Mouse (Mus musculus): Measurements from ENCODE around the gene Sox6. TPM values are rescaled to one million over a fixed set of nuclear protein-coding genes. Genes with fewer than 3 reads are reported as not detected.

Gene Sox6
- total RNA-seq, 1 experiment = 1.2 TPM

DNA sequence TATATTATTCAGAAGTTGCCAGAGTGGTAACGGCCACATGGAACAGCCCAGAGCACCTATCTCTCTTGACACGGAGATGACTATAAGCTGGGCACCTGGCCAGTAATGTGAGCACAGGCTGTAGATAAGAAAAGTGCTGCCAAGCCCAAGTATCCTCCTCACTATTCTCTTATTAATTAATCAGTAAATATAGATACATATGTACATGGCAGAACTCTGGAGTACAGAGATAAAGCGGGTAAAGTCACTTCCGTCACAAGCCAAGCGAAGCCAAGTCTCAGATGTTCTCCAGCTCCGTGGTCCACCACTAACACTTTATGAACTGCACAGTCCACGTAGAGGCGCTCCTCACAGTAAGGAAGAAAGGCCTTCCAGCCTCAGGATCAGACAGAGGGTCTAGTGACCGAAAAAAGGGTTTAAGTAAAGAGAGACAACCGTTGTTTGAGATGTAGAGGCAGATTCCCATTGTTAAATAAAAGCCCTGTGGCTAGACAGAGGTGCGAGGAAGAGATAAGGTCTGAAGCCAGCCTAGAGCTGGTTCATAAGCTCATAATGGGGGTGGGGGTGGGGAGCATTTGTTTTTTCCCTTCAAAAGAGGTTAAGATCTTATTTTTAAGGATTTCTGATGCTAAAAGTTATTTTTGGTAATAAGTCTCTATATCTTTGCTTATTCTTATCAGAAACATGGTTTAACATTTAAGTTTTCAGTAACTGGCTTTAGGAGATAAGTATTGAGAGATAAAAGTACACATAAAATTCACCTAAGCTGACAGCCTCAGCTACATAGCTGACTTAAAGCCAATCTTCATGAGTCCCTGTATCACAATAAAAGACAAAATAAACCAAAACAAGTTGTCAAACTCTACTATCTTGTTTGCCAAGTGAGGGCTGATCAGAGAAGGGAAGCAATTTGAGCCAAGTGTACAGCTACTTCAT lies 207.4 kb downstream of the Sox6 start:
- TF ChIP-seq ZNF384 (IDR thresholded peaks at IDR 0.05; ENCODE audit: low read depth, low read length) = no peak
- TF ChIP-seq CHD2 (IDR thresholded peaks at IDR 0.05; ENCODE audit: low read depth, low read length) = no peak
- no peak for TF ChIP-seq ZC3H11A (IDR thresholded peaks at IDR 0.05; ENCODE audit: borderline replicate concordance, low read depth, low read length)
- no peak for TF ChIP-seq MAFK (IDR thresholded peaks at IDR 0.05; ENCODE audit: insufficient read depth, low read depth, low read length)
- TF ChIP-seq HCFC1 (IDR thresholded peaks at IDR 0.05; ENCODE audit: borderline replicate concordance, insufficient read depth, low read length) = no peak
- Histone ChIP-seq H3K9ac (ENCODE audit: insufficient read depth, low read depth, low read length, poor library complexity, severe bottlenecking) (no peak overlapping the region), H3K27ac (ENCODE audit: insufficient read depth, low read depth, low read length, poor library complexity, severe bottlenecking) (no peak overlapping the region), H3K36me3 (ENCODE audit: control insufficient read depth, insufficient read depth, low read length, poor library complexity, severe bottlenecking) (no peaks in the 10 kb centered on the region), H3K4me3 (ENCODE audit: insufficient read depth in 1 of 2, low read depth in 1 of 2, low read length in 2 of 2, poor library complexity in 1 of 2, severe bottlenecking in 1 of 2) (no peak overlapping the region), H3K9me3 (ENCODE audit: control insufficient read depth, insufficient read depth, low read depth, low read length) (no peaks in the 10 kb centered on the region), H3K4me1 (ENCODE audit: control insufficient read depth in 2 of 2, insufficient read depth in 2 of 2, low read length in 2 of 2, poor library complexity in 1 of 2) (no peaks in the 10 kb centered on the region; a peak in 1 of 4 replicates)
- in situ Hi-C loops (cut with MboI; ENCODE audit: low sequenced_read_pairs in 2 of 2, unreplicated experiment in 2 of 2) = no loop called here
- DNase-seq (ENCODE audit: low read depth, low spot score) = no peak

DNA sequence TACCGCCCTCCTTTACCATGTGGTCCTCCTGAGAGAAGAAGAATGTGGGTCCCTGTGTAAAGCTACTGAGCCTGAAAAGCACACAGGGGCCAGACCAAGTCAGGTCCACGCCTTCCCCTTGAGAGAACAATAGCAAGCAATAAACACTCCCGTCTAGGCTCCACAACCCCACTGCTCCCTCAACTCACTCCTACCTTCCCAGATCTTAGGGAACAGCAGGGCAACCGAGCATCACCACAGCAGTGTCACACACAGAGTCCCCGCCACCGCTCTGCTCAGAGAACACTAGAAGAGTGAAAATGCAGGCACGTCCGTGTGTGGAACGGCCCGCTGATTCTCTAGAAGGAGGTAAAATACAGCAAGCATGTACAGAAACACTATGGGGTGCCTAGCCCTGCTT lies 208.2 kb downstream of the Sox6 start:
- Histone ChIP-seq H3K36me3 (ENCODE audit: control insufficient read depth, insufficient read depth, low read length, poor library complexity, severe bottlenecking) (no peaks in the 10 kb centered on the region), H3K4me1 (ENCODE audit: control insufficient read depth in 2 of 2, insufficient read depth in 2 of 2, low read length in 2 of 2, poor library complexity in 1 of 2) (no peaks in the 10 kb centered on the region; a peak in 1 of 4 replicates), H3K9ac (ENCODE audit: insufficient read depth, low read depth, low read length, poor library complexity, severe bottlenecking) (no peak overlapping the region), H3K9me3 (ENCODE audit: control insufficient read depth, insufficient read depth, low read depth, low read length) (no peaks in the 10 kb centered on the region), H3K4me3 (ENCODE audit: insufficient read depth in 1 of 2, low read depth in 1 of 2, low read length in 2 of 2, poor library complexity in 1 of 2, severe bottlenecking in 1 of 2) (no peak overlapping the region), H3K27ac (ENCODE audit: insufficient read depth, low read depth, low read length, poor library complexity, severe bottlenecking) (no peak overlapping the region)
- DNase-seq (ENCODE audit: low read depth, low spot score) = no peak
- in situ Hi-C loops (cut with MboI; ENCODE audit: low sequenced_read_pairs in 2 of 2, unreplicated experiment in 2 of 2) = no loop called here
- TF ChIP-seq MAFK (IDR thresholded peaks at IDR 0.05; ENCODE audit: insufficient read depth, low read depth, low read length) (no peak), CHD2 (IDR thresholded peaks at IDR 0.05; ENCODE audit: low read depth, low read length) (no peak), ZC3H11A (IDR thresholded peaks at IDR 0.05; ENCODE audit: borderline replicate concordance, low read depth, low read length) (no peak), ZNF384 (IDR thresholded peaks at IDR 0.05; ENCODE audit: low read depth, low read length) (no peak), HCFC1 (IDR thresholded peaks at IDR 0.05; ENCODE audit: borderline replicate concordance, insufficient read depth, low read length) (no peak)

DNA sequence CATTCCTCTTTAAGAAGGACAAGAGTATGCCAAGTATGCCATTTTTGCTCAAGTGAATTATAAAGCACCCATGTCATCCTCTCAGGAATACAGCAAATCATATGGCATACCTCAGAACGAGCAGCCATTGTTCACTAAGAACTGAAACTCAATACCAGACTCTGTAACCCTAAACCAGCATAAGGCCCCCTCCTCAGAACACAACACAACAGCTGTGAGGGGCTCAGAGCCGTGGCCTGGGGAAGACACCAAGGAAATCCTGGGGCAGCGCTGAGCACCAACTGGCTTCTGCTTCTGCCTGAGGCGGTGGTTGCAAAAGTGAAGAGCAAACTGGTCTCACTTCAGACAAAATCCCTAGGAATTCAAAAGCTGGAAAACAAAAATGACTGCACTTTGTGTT lies 208.8 kb downstream of the Sox6 start:
- H3K4me1 ChIP-seq (ENCODE audit: control insufficient read depth in 2 of 2, insufficient read depth in 2 of 2, low read length in 2 of 2, poor library complexity in 1 of 2) = no peaks in the 10 kb centered on the region; a peak in 1 of 4 replicates
- no peaks in the 10 kb centered on the region for H3K36me3 ChIP-seq (ENCODE audit: control insufficient read depth, insufficient read depth, low read length, poor library complexity, severe bottlenecking)
- H3K4me3 ChIP-seq (ENCODE audit: insufficient read depth in 1 of 2, low read depth in 1 of 2, low read length in 2 of 2, poor library complexity in 1 of 2, severe bottlenecking in 1 of 2) = no peak overlapping the region
- TF ChIP-seq ZC3H11A (IDR thresholded peaks at IDR 0.05; ENCODE audit: borderline replicate concordance, low read depth, low read length) (no peak), HCFC1 (IDR thresholded peaks at IDR 0.05; ENCODE audit: borderline replicate concordance, insufficient read depth, low read length) (no peak), MAFK (IDR thresholded peaks at IDR 0.05; ENCODE audit: insufficient read depth, low read depth, low read length) (no peak), ZNF384 (IDR thresholded peaks at IDR 0.05; ENCODE audit: low read depth, low read length) (no peak), CHD2 (IDR thresholded peaks at IDR 0.05; ENCODE audit: low read depth, low read length) (no peak)
- no peaks in the 10 kb centered on the region for H3K9me3 ChIP-seq (ENCODE audit: control insufficient read depth, insufficient read depth, low read depth, low read length)
- in situ Hi-C loops (cut with MboI; ENCODE audit: low sequenced_read_pairs in 2 of 2, unreplicated experiment in 2 of 2) = no loop called here
- H3K9ac ChIP-seq (ENCODE audit: insufficient read depth, low read depth, low read length, poor library complexity, severe bottlenecking) = no peak overlapping the region
- H3K27ac ChIP-seq (ENCODE audit: insufficient read depth, low read depth, low read length, poor library complexity, severe bottlenecking) = no peak overlapping the region
- DNase-seq (ENCODE audit: low read depth, low spot score) = no peak

DNA sequence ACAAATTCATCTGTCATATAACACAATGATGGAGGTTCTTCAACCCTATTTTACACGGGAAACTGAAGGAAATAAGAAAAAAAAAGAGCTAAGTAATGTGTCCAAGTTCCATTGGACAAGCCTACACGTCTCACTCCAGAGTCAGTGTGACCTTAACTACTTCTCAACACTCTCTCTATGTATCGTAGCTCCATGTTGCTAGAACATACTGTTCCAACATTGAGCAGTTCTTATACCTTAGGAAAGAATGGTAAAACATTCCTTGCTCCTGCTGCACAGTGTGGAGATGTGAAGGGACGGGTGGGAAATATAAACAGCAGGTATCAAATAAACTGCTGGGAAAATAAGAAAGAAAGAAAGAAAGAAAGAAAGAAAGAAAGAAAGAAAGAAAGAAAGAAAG lies 209.3 kb downstream of the Sox6 start:
- Histone ChIP-seq H3K4me1 (ENCODE audit: control insufficient read depth in 2 of 2, insufficient read depth in 2 of 2, low read length in 2 of 2, poor library complexity in 1 of 2) (no peaks in the 10 kb centered on the region; a peak in 1 of 4 replicates), H3K36me3 (ENCODE audit: control insufficient read depth, insufficient read depth, low read length, poor library complexity, severe bottlenecking) (no peaks in the 10 kb centered on the region), H3K4me3 (ENCODE audit: insufficient read depth in 1 of 2, low read depth in 1 of 2, low read length in 2 of 2, poor library complexity in 1 of 2, severe bottlenecking in 1 of 2) (no peak overlapping the region), H3K9ac (ENCODE audit: insufficient read depth, low read depth, low read length, poor library complexity, severe bottlenecking) (no peak overlapping the region), H3K27ac (ENCODE audit: insufficient read depth, low read depth, low read length, poor library complexity, severe bottlenecking) (no peak overlapping the region), H3K9me3 (ENCODE audit: control insufficient read depth, insufficient read depth, low read depth, low read length) (no peaks in the 10 kb centered on the region)
- TF ChIP-seq CHD2 (IDR thresholded peaks at IDR 0.05; ENCODE audit: low read depth, low read length) (no peak), ZC3H11A (IDR thresholded peaks at IDR 0.05; ENCODE audit: borderline replicate concordance, low read depth, low read length) (no peak), ZNF384 (IDR thresholded peaks at IDR 0.05; ENCODE audit: low read depth, low read length) (no peak), MAFK (IDR thresholded peaks at IDR 0.05; ENCODE audit: insufficient read depth, low read depth, low read length) (no peak), HCFC1 (IDR thresholded peaks at IDR 0.05; ENCODE audit: borderline replicate concordance, insufficient read depth, low read length) (no peak)
- DNase-seq (ENCODE audit: low read depth, low spot score) = no peak
- in situ Hi-C loops (cut with MboI; ENCODE audit: low sequenced_read_pairs in 2 of 2, unreplicated experiment in 2 of 2) = no loop called here
